Mouse (Mus musculus): ENCODE measurements around the gene Ap4b1.

DNA sequence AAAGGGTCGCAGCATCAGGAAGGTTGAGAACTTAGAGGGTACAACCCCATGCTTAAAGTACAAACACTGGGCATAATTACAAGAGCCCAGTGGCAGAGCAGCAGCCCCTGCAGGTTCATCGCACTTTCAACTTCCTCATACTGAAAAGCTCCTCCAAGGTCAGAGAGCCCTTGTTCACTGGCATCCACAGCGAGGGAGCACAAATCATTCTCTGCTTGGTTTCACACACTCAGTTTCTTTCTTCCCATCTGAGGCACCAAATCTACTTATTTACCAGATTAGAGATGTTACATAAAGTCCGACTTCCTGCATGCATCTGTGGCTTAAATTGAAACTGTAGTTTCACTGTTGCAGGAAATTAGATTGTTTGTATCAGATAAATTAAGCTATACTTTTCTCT is 36.5 kb upstream of the Ap4b1 start:
- TF ChIP-seq HCFC1 (IDR thresholded peaks at IDR 0.05; ENCODE audit: borderline replicate concordance, insufficient read depth, low read length) (no peak), ZNF384 (IDR thresholded peaks at IDR 0.05; ENCODE audit: low read depth, low read length) (no peak), ZC3H11A (IDR thresholded peaks at IDR 0.05; ENCODE audit: borderline replicate concordance, low read depth, low read length) (no peak)

Data from ES-E14 (cell line).